Mouse (Mus musculus): Measurements from ENCODE around the gene Nmb. TPM values are rescaled to one million over a fixed set of nuclear protein-coding genes. Genes with fewer than 3 reads are reported as not detected.

Gene Nmb
- total RNA-seq (2021): 1 to 10 TPM; 7.5 to 9.8 TPM
- polyA plus RNA-seq (2012; rRNA removed): 4.2 and 4.9 TPM in 2 replicates
- long read RNA-seq, partial matches to known transcripts: 0 of 5 reads
- long read RNA-seq, other reads (novel, unspliced or antisense): 0 of 5 reads

DNA sequence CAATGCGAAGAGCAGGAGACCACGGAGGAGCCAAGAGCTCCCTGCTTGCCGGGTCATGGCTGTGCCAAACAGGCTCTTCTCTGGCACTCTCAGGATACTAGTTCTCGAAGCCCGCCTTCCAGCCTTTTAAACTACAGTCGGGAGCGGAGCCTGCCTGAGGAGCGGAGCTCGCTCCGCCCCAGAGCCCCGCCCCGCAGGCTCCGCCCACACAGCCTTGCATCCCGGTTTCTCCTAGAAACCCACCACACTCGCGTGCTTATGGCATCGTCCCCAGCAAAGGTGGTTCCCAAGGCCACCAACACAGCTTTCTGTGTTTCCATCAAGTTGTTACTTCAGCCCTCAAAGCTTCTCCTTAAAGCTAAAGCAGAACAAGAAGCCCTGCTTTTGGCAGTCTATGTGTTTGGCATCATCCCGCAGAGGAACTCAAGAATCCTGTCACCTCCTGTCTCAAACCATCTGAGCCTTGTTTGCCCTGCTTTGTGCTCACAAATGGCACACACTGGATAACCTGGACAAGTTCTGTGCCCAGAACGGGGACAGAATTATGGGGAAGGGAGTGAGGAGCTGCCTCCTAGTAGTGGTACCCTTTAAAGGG, at the start of gene Nmb:
TSS of gene Nmb (minus strand) at position 156 of the 595 bp plus-strand sequence.
- 3% methylated on average over 19 of the region's 19 CpGs for WGBS
- H3K4me3 ChIP-seq: peak within 1 kb of the TSS; percentile 54
- H3K36me3 ChIP-seq (ENCODE audit: control insufficient read depth, insufficient read depth, low read length): no peaks in the 10 kb centered on the region; the same call in 1 of the 2 replicates
- peak within 1 kb of the TSS; percentile 41; the same call in 1 of the 2 replicates for H3K27ac ChIP-seq
- H3K79me2 ChIP-seq (replicated peaks; ENCODE audit: control insufficient read depth, insufficient read depth, low read length): no peaks in the 10 kb centered on the region
- no peaks in the 10 kb centered on the region for H3K27me3 ChIP-seq (ENCODE audit: control insufficient read depth, insufficient read depth, low read length)
- peak within 1 kb of the TSS; percentile 66 for H3K9ac ChIP-seq (ENCODE audit: low read depth, low read length)
- DNase-seq: peak; percentile 78 to 85
- 0 out of 2 replicates have a peak, but pooled peaks have one; percentile 40 for TF ChIP-seq POLR2A (IDR thresholded peaks at IDR 0.05; ENCODE audit: insufficient read depth, low read depth, low read length)
- TF ChIP-seq CTCF (IDR thresholded peaks at IDR 0.05): no peak
- peaks cover 3% of the 10 kb centered on the region for H3K4me1 ChIP-seq (ENCODE audit: control insufficient read depth, insufficient read depth, low read length)
- intact Hi-C loops (cut with DNase I): loop anchor here (5.0 kb wide), 1 partner anchor 87 kb away; the partner anchor contains the start of gene Zfp592

DNA sequence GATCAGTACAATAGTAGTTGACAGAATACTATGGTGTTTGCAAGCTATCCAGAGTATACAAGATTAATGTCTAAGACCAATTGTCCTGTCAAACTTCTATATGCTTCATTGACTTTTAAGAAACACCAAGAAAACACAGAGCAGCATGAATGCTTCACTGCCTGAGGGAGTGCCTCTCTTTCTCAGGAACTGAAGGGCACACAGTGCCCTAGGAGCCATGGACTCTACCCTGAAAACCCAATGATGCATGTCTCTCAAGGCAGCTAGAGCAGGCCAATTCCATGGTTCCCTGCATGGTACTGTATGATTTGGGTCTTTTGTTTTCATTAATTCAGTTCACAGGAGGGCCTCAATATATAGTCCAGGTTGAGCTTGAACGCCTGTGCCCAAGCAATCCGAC, 49.4 kb upstream of the Nmb start:
- Histone ChIP-seq H3K36me3 (ENCODE audit: control insufficient read depth, insufficient read depth, low read length) (no peaks in the 10 kb centered on the region), H3K79me2 (replicated peaks; ENCODE audit: control insufficient read depth, insufficient read depth, low read length) (no peaks in the 10 kb centered on the region), H3K4me3 (no peak overlapping the region), H3K27me3 (ENCODE audit: control insufficient read depth, insufficient read depth, low read length) (no peaks in the 10 kb centered on the region), H3K9ac (ENCODE audit: low read depth, low read length) (no peak overlapping the region), H3K27ac (no peak overlapping the region), H3K4me1 (ENCODE audit: control insufficient read depth, insufficient read depth, low read length) (no peaks in the 10 kb centered on the region)
- WGBS: 88% methylated on average over 2 of the region's 2 CpGs
- DNase-seq: no peak
- intact Hi-C loops (cut with DNase I): no loop called here
- TF ChIP-seq EP300 (IDR thresholded peaks at IDR 0.05; ENCODE audit: insufficient read depth, low read depth, low read length): no peak
- TF ChIP-seq POLR2A (IDR thresholded peaks at IDR 0.05; ENCODE audit: insufficient read depth, low read depth, low read length): no peak
- TF ChIP-seq CTCF (IDR thresholded peaks at IDR 0.05): no peak

DNA sequence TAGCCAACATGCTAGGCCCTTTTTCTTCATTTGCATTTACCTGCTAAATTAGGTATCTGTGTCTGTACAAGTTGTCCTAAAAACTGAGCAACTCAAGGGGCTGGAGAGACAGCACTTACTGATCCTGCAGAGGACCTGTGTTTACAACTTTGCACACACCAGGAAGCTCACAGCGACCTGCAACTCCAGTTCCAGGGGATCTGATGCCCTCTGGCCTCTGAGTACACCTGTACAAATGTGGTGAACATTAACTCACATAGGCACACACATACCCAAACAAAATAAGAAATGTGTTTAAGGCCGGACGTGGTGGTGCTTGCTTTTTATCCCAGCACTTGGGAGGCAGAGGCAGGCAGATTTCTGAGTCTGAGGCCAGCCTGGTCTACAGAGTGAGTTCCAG, 47.3 kb upstream of the Nmb start:
- Histone ChIP-seq H3K4me1 (ENCODE audit: control insufficient read depth, insufficient read depth, low read length) (no peaks in the 10 kb centered on the region), H3K27ac (no peak overlapping the region), H3K36me3 (ENCODE audit: control insufficient read depth, insufficient read depth, low read length) (no peaks in the 10 kb centered on the region), H3K4me3 (no peak overlapping the region), H3K79me2 (replicated peaks; ENCODE audit: control insufficient read depth, insufficient read depth, low read length) (no peaks in the 10 kb centered on the region), H3K9ac (ENCODE audit: low read depth, low read length) (no peak overlapping the region), H3K27me3 (ENCODE audit: control insufficient read depth, insufficient read depth, low read length) (no peaks in the 10 kb centered on the region)
- intact Hi-C loops (cut with DNase I): no loop called here
- WGBS: 66% methylated on average over 3 of the region's 3 CpGs
- no peak for DNase-seq
- TF ChIP-seq EP300 (IDR thresholded peaks at IDR 0.05; ENCODE audit: insufficient read depth, low read depth, low read length) (no peak), POLR2A (IDR thresholded peaks at IDR 0.05; ENCODE audit: insufficient read depth, low read depth, low read length) (no peak), CTCF (IDR thresholded peaks at IDR 0.05) (no peak)

DNA sequence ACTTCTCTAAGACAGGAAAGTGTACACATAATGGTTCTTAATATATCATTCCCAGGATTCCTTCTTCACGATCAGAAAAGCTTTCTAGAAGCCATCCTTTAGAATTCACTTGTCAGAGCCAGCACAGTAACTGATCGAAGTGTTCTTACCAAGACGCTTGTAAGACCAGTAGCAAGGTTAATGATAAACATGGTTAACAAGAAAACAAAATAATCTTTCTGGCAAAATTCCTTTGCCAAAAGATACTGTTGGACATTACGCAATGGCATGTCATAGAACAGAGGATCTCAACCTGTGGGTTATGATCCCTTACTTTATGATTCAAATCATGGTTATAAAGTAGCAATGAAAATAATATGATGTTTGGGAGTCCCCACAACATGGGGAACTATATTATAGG, 46.6 kb upstream of the Nmb start:
- WGBS: 73% methylated on average over 4 of the region's 4 CpGs
- no peak for TF ChIP-seq POLR2A (IDR thresholded peaks at IDR 0.05; ENCODE audit: insufficient read depth, low read depth, low read length)
- no peak for TF ChIP-seq CTCF (IDR thresholded peaks at IDR 0.05)
- TF ChIP-seq EP300 (IDR thresholded peaks at IDR 0.05; ENCODE audit: insufficient read depth, low read depth, low read length): no peak
- Histone ChIP-seq H3K36me3 (ENCODE audit: control insufficient read depth, insufficient read depth, low read length) (no peaks in the 10 kb centered on the region; the same call in 1 of the 2 replicates), H3K27ac (no peak overlapping the region), H3K79me2 (replicated peaks; ENCODE audit: control insufficient read depth, insufficient read depth, low read length) (no peaks in the 10 kb centered on the region), H3K27me3 (ENCODE audit: control insufficient read depth, insufficient read depth, low read length) (no peaks in the 10 kb centered on the region), H3K4me1 (ENCODE audit: control insufficient read depth, insufficient read depth, low read length) (no peaks in the 10 kb centered on the region), H3K4me3 (no peak overlapping the region), H3K9ac (ENCODE audit: low read depth, low read length) (no peak overlapping the region)
- DNase-seq: no peak
- intact Hi-C loops (cut with DNase I): no loop called here

DNA sequence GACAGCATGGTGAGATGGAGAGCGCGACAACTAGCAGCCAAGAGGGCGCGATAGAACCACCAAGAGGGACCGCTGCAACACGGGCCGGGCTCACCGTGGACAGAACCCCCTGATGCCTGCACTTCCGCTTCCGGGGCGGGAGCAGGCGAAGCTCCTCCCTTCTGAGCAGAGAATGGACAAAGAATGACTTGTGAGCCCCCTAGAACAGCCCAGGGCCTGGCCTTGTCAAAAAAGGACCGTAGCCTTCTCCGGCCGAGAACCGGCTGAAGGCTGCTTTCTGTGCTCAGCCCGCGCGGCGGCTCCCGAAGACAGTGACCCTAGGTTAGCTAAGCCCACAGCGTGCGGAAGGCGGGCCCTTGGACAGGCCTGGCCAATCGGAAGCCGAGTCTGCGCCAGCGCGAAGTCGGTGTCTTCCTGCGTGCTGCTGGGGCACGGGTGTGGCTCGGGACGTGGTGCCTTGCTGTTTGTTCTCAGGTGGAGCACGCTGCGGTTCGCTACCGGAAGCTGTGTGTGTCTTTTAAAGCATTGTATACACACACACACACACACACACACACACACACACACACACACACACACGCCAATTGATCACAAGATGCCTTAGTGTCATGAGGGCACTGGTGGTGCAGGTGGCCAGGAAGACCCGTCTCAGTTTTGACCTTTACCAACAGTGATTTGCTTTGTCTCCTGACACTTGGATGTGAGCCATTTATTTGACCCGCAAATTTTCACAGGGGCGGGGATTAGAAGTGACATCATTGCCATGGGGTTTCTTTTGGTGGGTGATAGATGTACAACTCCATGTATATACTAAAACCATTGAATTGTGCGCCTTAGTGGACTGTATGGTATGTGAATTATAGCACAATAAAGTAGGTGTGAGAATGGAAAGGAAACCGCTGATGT, 42.8 kb upstream of the Nmb start, which contains the start of gene Sec11a:
TSS of gene Sec11a (minus strand) at position 336 of the 906 bp plus-strand sequence.
- peak within 1 kb of the TSS; percentile 84 for H3K4me3 ChIP-seq
- 2% methylated on average over 44 of the region's 44 CpGs for WGBS
- H3K27me3 ChIP-seq (ENCODE audit: control insufficient read depth, insufficient read depth, low read length): no peaks in the 10 kb centered on the region
- no peak; the same call in 1 of the 2 replicates for TF ChIP-seq EP300 (IDR thresholded peaks at IDR 0.05; ENCODE audit: insufficient read depth, low read depth, low read length)
- peak; percentile 82 for TF ChIP-seq POLR2A (IDR thresholded peaks at IDR 0.05; ENCODE audit: insufficient read depth, low read depth, low read length)
- peak within 1 kb of the TSS; percentile 73 for H3K9ac ChIP-seq (ENCODE audit: low read depth, low read length)
- peaks cover 1% of the 10 kb centered on the region for H3K4me1 ChIP-seq (ENCODE audit: control insufficient read depth, insufficient read depth, low read length)
- intact Hi-C loops (cut with DNase I): loop anchor here (2.0 to 5.0 kb wide), 3 partner anchors 45 to 210 kb away; partner anchors contain the start of genes Wdr73 and Zfp592
- peak; percentile 96 for DNase-seq
- no peaks in the 10 kb centered on the region; the same call in 1 of the 2 replicates for H3K36me3 ChIP-seq (ENCODE audit: control insufficient read depth, insufficient read depth, low read length)
- H3K27ac ChIP-seq: peak within 1 kb of the TSS; percentile 99
- H3K79me2 ChIP-seq (replicated peaks; ENCODE audit: control insufficient read depth, insufficient read depth, low read length): 0 out of 2 replicates have a peak, but pooled peaks cover 2% of the 10 kb centered on the region

Data from heart, adult 2 months (tissue).